Mouse (Mus musculus) T-cell, adult 66 days (primary cell): ENCODE results near the gene Rhoc. TPM values are rescaled to one million over a fixed set of nuclear protein-coding genes. Genes with fewer than 3 reads are reported as not detected.

Experiments
- total RNA-seq, 2 experiments: library from RNA; stranded (reverse); gene quantifications; 3 replicates in 1 of 2; 4 replicates in 1 of 2; pipeline ENCODE4 v1.2.4; 2023

Gene Rhoc
- 1 to 10 TPM; 3.6 to 6.0 TPM for total RNA-seq

GRCm38 (mm10) chr3:104788075-104788474, at the start of gene Rhoc:
Gene Rhoc, plus strand, starts transcription at chr3:104788375.

GRCm38 (mm10) chr3:104780561-104781420, 7.4 kb upstream of the Rhoc start, which contains the start of gene Ppm1j:
Gene Ppm1j, plus strand, starts transcription at chr3:104781056.

GRCm38 (mm10) chr3:104781471-104781903, 6.7 kb upstream of the Rhoc start, which contains the start of gene Fam19a3:
Gene Fam19a3, minus strand, starts transcription at chr3:104781840.

GRCm38 (mm10) chr3:104817991-104818748, 30.0 kb downstream of the Rhoc start, which contains the start of gene Mov10:
Gene Mov10, minus strand, starts transcription at chr3:104818563.

Other genes starting within 250 kb of the Rhoc start
- 10 to 100 TPM; 21.9 to 26.6 TPM for gene Slc16a1, start 149.7 kb upstream of the Rhoc start, total RNA-seq
- gene Ppm1j, start 7.3 kb upstream of the Rhoc start, total RNA-seq, result 10 to 100 TPM; 20.3 to 23.6 TPM
- 1 to 10 TPM in 1 of 2 experiments, under 1 TPM in 1; 0.96 to 1.6 TPM for gene Fam19a3, start 6.5 kb upstream of the Rhoc start, total RNA-seq
- 10 to 100 TPM; 49.2 to 59.1 TPM for gene Mov10, start 30.2 kb downstream of the Rhoc start, total RNA-seq
- 10 to 100 TPM; 36.3 to 39.0 TPM for gene St7l, start 75.6 kb downstream of the Rhoc start, total RNA-seq
- gene Capza1, start 76.1 kb downstream of the Rhoc start, total RNA-seq, result 100 to 1,000 TPM; 158 to 173 TPM
- gene Wnt2b, start 173.5 kb downstream of the Rhoc start, total RNA-seq, result under 1 TPM in 1 of 2 experiments, not detected in 1; 0.44 TPM